Mouse (Mus musculus): ENCODE results near the gene Ifnb1.
A peak's percentile ranks its signal among the peaks of the same experiment; 100 is the strongest.
"Not testable (repeated sequence)": the region's sequence is repeated elsewhere in the genome, so short reads cannot be mapped to it uniquely, and the experiment has no call there.

Ifnb1 gene

DNA sequence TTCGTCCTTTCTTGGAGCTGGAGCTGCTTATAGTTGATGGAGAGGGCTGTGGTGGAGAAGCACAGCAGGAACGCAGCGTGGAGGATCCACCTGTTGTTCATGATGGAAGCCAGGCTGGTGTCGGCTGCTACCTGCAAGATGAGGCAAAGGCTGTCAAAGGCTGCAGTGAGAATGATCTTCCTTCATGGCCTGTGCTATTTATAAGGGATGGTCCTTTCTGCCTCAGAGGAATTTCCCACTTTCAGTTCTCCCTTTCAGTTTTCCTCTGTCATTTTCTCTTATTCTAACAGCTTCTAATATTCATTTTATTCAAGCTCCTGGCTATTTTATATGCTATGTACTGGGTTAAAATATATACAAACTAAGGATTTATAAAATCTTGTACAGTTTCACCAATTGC, at the start of gene Ifnb1:
TSS of gene Ifnb1 (minus strand) at position 101 of the 400 bp plus-strand sequence.
- DNase-seq (ENCODE audit: low read depth), result no peak

DNA sequence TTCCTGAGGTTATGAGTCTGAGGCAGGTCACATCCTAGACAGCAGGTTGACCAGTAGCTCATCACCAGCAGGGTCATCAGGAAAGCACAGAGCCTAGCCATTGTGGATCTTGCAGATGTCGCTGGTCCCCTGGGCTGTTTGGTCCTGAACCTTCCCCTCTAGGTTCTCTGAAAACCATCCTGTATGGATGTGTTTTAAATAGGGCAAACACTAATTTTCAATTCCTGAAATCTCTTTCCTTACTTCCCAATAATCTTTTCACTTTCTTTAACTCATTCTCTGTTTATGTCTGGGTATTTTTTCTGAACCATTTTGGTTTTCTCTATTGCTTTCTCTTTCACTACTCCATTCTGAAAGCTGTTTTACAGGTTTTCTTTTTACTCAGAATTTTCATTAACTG, 49.1 kb upstream of the Ifnb1 start, which contains the start of gene Ifna14:
TSS of gene Ifna14 (minus strand) at position 101 of the 400 bp plus-strand sequence.
- DNase-seq (ENCODE audit: low read depth), result no peak

DNA sequence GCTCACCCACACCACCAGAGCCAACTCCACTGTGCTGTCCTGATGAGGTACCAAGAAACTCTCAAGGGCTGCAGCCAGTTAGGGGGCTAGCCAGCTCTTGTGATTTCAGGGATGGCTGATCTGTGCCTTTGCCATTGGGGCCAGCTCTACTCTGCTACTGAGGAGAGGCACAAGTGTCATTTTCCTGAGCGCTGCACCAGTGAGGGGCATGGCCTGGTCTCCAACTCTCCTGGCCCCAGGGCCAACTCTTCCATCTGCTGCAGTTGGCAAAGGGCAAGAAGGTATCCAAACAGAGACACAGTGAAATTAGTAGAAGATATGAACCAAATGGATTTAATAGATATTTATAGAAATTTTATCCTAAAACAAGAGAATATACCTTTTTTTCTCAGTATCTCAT, 39.2 kb upstream of the Ifnb1 start:
- DNase-seq (ENCODE audit: low read depth), result no peak

DNA sequence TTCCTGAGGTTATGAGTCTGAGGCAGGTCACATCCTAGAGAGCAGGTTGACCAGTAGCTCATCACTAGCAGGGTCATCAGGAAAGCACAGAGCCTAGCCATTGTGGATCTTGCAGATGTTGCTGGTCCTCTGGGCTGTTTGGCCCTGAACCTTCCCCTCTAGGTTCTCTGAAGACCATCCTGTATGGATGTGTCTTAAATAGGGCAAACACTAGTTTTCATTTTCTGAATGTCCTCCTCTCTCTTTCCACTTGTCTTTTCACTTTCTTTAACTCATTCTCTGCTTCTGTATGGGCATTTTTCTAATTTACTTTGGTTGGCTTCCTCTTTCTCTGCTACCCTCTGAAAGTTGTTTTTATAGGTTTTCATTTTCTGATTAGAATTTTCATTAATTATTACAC, 35.6 kb upstream of the Ifnb1 start, which contains the start of gene Ifna15:
TSS of gene Ifna15 (minus strand) at position 101 of the 400 bp plus-strand sequence.
- not testable (repeated sequence) for DNase-seq (ENCODE audit: low read depth)

DNA sequence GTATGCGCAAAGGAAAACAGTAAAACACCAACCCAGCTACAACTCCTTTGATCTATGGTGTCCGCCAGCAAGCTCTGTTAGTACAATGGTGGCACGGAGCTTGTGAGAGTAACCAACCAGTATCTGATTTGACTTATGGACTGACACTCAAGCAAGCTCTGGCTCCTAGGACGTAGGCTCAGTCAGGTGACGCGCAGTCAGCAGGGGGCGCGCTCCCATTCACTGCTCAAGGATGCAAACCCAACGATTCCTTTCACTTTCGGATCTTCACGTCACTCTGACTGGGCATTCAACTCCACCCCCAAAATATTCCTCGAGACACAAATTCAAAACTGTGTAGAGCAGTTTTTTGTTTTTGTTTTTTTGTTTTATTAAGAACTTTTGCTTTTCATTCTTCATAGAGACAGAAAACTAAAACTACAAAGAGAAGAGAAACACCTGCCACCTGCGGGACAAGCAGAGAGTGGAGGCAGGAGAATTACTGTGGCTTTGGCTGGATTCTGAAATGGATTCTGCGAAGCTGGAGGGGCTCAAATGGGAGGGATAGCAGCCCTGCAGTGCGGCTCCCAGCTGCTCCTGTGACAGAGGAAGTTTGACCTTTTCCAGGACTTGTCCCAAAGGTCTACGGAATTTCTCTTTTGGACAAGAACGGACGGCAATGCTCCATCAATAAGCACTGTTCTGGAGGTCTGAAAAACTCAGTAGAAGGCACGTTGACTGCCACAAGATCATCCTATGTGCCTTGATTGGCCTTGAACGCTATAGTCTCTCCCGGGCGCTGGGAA, 27.8 kb upstream of the Ifnb1 start:
- DNase-seq (ENCODE audit: low read depth), result peak; percentile 92

DNA sequence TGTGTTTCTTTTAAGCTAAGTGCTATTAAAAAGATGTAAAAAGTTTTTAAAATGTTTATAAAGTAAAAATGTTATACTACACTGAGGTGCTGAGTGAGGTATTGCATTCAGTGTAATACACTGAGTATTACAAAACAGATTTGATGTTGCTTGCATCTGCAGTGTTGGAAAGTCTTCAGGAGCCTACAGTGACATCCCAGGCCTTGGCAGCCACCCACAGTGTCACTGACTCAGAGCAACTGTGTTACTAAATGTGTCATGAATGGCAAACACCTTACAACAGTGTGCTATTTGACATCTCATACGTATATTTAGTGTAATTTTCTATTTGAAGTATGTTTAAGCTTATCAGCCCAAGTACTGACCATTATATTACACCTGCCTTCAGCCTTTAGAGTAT, 25.4 kb upstream of the Ifnb1 start:
- DNase-seq (ENCODE audit: low read depth), result no peak

DNA sequence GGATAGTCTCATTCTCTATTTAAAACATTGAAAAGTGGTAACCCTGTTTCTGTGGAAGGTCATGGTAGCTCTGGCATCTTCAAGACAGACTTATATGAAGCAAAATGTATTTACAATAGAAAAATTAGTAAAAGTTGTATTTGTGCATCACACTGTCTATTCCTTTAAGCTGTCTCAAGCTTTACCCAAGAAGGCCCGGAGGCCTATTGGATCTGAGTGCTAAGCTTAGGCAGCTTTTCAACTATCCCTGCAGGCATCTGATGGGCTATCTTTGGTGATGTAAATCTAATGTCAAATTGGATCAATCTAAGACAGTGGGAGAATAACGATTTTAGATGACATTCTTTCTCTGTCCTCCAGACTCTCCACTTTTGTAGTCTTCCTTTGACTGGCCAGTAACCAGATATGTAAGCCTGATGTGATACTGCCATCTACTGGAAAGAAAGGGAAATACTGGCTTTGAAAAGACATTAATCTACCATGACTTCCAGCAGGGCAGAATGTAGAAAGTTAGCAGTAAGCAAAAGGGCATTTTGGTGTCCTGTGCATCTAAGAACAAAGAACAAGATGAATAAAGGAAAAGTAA, 21.2 kb upstream of the Ifnb1 start:
- peak; percentile 85 for DNase-seq (ENCODE audit: low read depth)

DNA sequence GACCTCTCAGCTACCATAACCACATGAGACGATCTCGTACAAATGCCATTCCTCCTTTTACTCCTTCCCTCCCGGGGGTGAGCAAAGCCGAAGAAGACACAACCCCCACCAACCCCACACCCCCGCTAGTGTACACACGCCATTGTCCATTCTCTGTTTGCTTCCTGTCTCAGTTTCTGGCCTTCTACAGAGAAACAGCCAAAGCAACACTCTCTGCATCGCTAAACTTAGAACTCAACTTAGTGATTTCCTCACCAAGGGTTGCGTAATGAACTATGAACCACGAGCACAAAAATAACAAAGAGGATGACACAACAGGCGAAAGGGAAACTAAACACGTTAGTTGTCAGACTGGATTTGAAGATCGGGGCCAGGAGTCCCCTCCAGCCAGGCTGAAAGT, 14.8 kb upstream of the Ifnb1 start:
- peak; percentile 91 for DNase-seq (ENCODE audit: low read depth)

DNA sequence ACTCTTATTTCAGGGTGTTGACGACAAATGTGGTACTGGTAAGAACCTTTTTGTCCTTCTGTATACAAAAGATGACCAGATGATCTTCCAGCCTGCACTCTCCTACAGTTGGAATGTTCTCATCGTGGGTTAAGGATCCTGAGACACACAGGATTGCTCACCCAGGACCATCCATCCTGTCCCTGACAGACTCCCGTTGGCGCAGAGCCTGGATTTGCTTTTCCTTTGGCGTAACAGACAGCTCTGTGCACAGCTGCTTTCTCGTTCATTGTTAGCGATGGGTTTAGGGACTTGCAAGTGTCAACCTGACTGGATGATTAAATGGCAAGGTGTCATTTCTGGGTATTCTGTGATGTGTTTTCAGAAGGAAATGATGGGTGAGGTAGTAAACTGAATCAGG, 14.1 kb upstream of the Ifnb1 start:
- no peak for DNase-seq (ENCODE audit: low read depth)

DNA sequence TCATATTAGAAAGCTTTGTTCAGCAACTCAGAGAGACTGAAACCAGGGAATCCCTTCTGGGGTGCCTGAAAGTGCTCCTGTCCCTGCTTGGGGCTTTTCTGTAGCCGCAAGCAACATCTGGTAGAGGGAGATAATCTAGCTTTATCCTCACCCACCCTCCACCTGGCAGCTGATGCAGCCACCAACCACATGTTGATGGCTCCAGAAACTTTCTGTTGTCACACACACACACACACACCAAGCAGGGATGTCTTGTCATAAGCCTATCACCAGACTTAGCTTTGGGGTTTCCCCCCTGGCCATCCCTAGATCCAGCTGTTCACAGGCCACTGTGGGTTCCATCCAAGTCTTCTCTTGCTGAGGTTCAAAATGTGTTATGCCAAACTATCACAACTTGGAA, 13.2 kb upstream of the Ifnb1 start:
- no peak for DNase-seq (ENCODE audit: low read depth)

DNA sequence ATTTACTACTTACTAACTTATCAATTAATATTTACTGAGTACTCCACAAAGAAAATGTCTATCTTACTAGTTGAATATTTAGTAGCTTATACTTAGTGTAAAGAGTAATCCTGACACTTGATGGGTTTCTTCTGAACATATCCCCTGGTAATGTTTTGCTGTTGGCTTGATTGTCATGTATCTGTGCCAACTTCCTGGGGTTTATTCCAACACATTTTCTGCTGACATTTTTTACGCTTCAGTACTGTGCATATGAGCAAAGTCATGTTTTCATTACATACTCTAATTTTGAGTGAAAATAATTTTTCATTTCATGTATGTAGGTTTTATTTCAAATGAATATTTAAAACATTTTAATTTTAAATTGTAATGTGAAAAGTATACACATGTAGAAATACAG, 12.3 kb upstream of the Ifnb1 start:
- DNase-seq (ENCODE audit: low read depth), result no peak

DNA sequence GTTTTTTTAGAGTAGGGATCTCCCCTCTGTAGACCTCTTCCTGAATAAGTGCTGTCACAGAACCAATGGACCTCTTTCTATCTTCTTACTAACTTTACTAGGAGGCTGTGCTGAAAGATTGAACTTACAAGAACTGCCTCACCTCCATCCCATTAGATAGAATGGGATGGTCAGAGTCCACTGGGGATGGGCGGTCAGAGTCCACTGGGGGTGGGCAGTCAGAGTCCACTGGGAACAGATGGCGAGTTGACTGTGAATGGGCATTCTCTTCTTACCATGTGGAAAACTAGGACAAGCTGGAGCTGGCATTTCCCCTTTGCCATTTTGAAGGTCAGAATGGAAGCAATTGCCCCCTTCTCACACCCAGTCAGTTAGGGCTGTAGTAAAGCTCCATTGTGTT, 10.9 kb upstream of the Ifnb1 start:
- no peak for DNase-seq (ENCODE audit: low read depth)

DNA sequence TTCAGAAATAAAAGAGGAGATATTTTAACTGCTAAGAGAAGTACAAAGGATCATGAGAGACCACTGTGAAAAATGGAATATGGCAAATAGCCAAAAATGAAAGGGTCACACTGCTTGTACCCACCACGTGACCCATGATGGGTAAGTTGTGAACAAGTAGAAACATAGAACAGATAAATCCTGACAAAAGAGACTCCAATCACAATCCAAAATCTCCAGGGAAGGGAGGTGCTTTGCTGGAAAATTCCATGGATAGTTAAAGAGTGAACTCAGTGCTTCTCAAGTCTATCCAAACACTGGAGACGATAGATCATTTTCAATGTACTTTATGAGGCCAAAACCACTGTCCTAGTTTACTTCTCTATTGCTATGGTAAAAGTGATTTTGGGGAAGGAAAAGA, 8.3 kb upstream of the Ifnb1 start:
- no peak for DNase-seq (ENCODE audit: low read depth)

DNA sequence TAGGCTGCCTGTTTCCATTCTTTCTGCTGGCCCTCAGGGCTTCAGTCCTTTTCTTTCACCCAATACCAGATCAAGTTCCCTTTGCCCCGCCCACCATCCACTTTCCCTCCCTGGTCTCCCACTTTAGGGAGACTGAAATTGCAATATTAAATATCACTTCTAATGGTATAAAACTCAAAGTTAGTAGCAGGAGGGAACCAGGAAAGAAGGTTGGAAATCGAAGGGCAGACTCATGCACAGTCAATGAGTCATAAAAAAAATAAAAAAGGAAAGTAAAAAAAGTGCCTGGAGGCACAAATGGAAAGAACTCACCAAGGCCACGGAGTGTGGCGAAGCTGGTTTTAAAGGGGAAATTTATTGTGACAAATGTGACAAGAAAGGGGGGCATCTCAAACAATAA, 7.7 kb upstream of the Ifnb1 start:
- no peak for DNase-seq (ENCODE audit: low read depth)

DNA sequence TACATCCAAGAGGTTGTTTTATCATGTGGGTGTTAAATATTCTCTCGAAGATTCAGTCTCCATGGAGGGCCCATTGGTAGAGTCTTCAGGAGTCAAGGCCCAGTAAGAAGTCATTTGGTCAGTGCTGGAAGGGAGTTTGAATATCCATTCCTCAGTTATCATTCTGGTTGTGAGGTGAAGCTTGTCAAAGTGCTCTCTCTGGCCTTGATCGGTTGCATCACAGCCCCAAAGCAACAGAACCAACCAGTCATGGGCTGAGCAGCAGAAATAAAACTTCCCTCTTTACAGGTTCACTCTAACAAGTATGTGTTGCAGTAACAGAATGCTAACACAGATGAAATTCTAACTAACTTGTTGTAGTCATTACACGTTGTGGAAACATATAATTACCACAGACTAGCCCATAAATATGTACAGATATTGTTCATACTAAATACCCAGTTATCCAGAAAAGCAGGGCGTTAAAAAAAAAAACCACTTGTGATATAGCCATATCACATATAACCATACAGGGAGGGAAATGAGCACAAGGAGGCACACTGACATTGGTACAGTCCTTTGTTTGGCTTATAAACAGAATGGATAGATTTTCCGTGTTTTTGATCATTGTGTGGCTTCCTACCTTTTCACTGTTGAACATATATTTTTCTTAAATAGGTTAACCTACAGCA, 3.9 kb upstream of the Ifnb1 start:
- no peak for DNase-seq (ENCODE audit: low read depth)

DNA sequence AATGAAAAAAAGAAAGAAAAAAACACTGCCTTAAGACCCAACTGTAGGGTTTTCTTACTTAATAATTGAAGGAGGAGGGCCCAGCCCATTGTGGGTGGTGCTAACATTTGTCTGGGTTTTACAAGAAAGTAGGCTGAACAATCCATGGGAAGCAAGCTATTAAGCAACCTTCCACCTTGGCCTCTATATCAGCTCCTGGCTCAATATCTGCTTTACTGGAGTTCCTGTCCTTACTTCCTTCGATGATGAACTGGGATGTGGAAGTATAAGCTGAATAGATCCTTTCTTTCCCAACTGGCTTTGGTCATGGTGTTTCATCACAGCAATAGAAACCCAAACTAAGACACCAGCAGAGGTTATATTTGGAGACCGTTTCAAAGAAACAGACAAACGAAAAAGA, 2.8 kb upstream of the Ifnb1 start:
- no peak for DNase-seq (ENCODE audit: low read depth)

DNA sequence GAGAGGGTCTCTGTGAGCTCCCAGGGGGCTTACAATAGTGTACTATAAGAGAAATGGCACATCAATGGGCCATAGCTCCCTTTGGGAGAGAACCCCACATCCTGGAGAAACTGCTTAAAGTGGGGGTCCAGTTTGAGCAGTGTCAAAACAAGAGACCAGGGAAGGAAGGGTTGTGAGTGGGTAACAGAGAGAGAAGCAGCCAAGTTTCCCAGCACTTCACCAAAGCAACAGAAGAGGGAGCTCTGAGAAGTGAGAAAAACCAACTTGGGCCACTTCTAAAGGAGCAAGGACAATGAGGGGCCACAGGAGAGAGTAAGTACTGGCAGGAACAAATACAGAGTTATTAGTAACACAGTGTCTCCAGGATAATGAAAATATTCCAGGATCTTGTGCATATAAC, 667 bp upstream of the Ifnb1 start:
- DNase-seq (ENCODE audit: low read depth), result peak; percentile 60

DNA sequence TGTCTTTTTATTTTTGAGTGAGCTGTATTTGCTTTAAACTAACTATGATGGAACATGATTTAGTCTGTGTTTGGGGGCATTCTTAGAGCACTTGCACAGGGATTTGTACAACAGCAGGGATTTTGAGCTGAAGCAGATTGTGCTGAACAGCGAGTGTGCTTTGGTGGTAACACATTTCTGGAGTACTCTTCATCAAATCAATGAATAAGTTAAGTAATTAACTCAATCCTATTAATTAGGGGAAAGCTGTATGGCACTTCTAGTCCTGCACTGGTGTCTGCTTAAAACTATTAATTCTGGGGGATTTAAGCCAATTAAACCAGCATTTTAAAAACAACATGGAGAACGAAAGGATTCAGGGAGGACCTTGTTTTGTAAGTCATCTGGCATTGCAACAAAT, 4.6 kb downstream of the Ifnb1 start:
- no peak for DNase-seq (ENCODE audit: low read depth)

DNA sequence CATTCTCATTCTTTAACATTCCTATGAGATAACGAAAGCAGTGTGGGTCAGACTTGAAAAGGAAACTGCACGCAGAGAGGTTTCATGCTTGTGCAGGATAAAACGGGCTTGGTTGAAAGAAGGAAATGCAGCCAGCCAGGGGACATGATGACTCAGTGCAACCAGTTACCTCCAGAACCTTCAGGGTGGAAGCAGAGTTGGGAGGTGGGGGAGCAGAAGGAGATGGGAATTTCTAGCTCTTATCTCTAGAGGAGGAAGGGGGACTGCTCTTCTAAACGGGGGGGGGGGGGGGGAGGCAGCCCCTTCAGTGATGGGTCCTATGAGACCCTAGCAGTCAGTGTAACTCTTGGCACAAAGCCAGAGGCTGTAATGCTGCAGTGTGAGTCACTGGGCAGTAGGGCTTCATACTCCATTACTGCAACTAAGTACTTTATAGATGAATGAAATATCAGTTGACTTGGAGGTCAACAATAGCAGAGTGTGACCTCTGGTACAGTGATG, 6.8 kb downstream of the Ifnb1 start:
- DNase-seq (ENCODE audit: low read depth), result peak; percentile 94

DNA sequence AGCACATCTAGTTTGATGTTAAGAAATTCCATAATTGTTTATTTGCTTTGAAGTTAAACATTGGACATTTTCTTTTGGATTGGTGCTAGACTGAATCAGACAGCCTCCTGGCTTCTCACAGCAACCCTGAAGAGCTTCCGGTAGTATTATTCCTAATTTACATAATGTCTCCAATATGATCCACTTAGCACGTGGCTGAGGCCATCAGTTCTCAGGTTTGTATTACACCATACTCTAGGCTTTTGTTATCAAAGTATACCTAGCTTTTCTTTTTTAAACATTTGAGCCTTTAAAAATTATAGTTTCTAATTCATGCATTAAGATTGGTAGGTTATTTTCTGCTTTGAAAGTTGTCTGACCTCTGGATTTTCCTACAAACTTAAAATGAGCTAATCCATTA, 7.3 kb downstream of the Ifnb1 start:
- DNase-seq (ENCODE audit: low read depth), result peak; percentile 78

DNA sequence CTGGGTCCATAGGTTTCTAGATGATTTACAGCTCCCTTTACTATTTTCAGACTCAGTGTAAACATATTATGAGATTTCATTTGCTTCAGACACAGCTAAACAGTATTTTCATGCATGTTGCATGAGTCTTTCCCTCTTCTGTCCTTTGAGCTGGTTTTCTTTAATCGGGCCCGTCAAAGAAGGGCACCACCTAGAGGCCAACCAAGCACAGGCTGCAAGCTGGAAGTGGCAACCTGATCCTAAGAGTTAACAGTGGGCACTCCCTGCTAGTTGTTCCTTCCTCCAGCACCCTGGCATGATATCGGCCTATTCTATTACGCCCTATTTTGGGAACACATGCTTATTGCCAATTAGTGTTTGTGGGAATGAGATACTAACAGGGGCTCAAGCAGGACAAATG, 8.2 kb downstream of the Ifnb1 start:
- DNase-seq (ENCODE audit: low read depth), result peak; percentile 84

DNA sequence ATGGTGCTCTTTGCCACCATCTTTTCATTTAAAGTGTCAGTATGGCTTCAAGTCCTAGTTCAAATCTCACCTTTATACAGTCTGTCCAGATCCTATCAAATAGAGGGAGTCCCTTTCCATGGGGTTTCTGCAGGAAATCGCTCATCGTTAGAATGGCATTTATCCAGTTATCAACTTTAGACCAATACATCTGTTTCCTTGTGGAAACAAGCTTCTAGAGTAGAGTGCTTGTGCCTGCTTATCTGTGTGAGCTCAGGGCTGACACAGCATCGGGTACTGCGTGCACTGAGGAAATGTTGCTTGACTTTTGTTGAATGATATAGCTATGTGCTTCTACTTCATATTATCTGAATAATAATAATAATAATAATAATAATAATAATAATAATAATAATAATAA, 8.8 kb downstream of the Ifnb1 start:
- DNase-seq (ENCODE audit: low read depth), result peak; percentile 61

DNA sequence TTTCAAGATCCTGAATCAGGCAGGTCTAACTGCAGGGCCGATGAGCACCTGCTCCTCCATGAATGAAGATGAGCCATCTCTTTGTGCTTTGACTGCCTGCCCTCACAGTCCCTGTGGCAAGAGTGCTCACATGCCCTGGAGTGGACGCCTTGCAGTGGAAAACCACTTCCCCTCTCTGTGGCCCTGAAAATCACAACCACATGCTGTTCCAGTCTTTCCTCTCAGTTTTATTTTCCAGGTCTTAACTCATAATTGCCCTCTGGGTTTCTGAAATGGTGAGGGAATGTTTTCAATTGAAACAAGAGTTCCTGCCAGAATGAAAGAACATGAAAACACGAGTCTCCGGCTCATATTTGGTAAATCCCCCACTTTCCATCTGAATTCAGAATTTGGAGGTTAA, 18.8 kb downstream of the Ifnb1 start:
- DNase-seq (ENCODE audit: low read depth), result peak; percentile 53

Data from 416B (cell line).